Mouse (Mus musculus) hematopoietic stem cell, adult 5-6 weeks (primary cell): ENCODE measurements at regions not wholly inside any gene's neighbourhood (a gene's known extent, or its start where the extent isn't known, plus 50 kb on each side); places are given as distances from the start of the nearest gene placed in this dataset.
A peak's percentile ranks its signal among the peaks of the same experiment; 100 is the strongest.

Experiments used
- ATAC-seq, 2 experiments: fragments of 125-278 bp in 1 of 2; replicated peaks in 1 of 2; 2 replicates each; pipeline ENCODE4 v1.8.0; 2016 to 2017; ENCODE audit warnings: inconsistent platforms in 2 of 2, mild to moderate bottlenecking in 2 of 2, moderate number of reproducible peaks in 2 of 2, low read depth in 1 of 2, moderate TSS enrichment in 1 of 2; ENCODE audit not compliant: low FRiP score in 2 of 2, poor library complexity in 2 of 2, severe bottlenecking in 2 of 2, insufficient read depth in 1 of 2, low TSS enrichment in 1 of 2

DNA sequence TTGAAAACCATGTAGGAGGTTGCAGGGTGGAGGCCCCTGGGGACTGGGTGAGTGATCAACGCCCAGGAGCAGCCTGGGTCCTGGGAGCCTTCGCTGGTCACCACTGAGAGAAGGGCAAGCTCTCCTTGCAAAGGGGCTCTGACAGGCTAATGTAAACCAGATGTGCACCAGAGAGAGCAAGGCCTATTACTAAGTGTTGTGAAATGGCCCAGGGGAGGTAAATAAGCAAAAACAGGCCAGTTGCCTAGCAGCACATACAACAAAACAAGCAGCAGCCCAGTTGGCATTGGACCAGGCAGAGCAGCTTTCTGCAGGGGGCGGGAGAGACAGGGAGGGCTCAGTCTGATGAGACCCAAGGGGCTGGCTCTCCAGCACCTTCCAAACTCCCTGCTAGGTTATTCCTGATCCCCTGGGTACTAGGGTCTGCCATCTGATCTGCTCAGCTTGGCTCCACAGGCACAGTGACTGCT lies 239.5 kb upstream of the Fggy start:
- ATAC-seq = no peak

DNA sequence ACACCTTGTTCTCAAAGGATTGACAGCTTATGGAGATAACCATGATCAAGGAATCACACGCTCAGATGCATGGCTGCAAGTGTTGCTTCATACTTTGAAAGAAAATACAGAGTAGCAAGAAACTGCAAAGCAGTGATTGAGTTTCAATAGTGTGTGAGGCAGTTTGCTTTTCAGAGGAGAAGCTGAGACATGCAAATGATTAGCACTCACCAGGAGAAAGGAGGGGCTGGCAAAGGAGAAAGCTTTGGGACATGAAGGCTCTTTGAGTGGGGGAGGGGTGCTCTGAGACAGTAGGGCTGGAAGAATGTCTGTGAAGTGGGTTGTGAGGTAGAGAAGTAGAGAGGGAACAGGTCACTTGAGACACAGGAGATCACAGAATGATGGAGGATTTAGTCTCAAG lies 238.7 kb upstream of the Fggy start:
- ATAC-seq = no peak

DNA sequence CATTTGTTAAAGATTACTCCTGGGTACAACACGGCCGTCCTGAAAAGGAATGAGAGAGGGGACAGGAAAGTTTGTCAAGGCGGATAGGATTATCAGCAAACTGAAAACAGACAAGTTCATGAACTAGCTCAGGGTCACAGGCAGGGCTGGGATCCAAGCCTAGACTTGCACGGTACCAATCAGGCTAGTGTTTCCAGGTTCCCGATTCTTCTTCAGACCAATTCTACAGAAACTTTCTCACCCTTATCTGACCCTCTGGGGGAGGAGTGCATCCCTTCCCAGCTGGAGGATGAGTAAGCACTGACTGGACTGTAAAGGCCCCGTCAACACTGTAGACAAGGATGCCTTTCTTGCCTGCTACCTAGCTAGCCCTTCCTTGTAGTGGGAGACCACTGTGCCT lies 238.3 kb upstream of the Fggy start:
- no peak for ATAC-seq

GRCm38 (mm10) chr4:95325861-95326260 lies 231.4 kb upstream of the Fggy start:
- ATAC-seq = peak in 1 of 2 experiments; percentile 29; a peak in 1 of 4 replicates

DNA sequence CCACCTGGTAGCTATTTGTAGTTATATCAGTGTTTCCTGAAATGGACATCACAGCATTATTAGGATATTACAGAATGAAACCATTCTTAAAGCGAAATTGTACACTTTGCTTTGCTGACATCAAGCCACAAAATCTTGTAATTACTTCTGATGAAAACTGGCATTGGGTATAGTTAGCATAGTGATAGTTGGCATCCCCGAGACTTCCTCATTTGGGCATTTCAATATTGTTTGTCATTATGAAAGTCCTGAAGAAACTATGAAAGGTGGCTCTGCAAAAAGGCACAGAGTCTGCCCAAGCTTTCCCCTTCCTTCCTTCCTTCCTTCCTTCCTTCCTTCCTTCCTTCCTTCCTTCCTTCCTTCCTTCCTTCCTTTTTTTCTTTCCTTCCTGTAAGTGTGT lies 217.5 kb upstream of the Fggy start:
- peak; percentile 62 to 76; a peak in 3 of 4 replicates for ATAC-seq

- ATAC-seq = peak; percentile 29 to 42; a peak in 2 of 4 replicates
These were observed 216.4 kb upstream of the Fggy start for GRCm38 (mm10) chr4:95340926-95341325.

GRCm38 (mm10) chr4:95346722-95347197 lies 210.5 kb upstream of the Fggy start:
- no peak for ATAC-seq

DNA sequence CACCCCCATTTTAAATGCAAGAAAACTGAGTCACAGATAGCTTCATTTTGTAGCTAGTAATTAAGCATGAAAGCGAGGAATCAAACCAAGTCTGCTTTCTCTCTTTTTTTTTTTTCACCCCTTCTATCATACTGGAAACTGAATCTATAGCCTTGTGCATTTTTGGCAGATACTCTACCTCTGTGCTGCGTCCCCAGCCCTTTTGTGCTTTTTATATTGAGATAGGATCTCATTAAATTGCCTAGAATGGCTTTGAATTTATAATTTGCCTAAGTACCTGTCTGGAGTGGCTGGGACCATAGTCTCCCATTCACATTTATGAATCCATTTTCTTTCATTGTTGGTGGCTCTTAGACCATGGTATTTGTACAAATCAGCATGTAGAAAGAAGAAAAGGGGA lies 209.9 kb upstream of the Fggy start:
- no peak for ATAC-seq

DNA sequence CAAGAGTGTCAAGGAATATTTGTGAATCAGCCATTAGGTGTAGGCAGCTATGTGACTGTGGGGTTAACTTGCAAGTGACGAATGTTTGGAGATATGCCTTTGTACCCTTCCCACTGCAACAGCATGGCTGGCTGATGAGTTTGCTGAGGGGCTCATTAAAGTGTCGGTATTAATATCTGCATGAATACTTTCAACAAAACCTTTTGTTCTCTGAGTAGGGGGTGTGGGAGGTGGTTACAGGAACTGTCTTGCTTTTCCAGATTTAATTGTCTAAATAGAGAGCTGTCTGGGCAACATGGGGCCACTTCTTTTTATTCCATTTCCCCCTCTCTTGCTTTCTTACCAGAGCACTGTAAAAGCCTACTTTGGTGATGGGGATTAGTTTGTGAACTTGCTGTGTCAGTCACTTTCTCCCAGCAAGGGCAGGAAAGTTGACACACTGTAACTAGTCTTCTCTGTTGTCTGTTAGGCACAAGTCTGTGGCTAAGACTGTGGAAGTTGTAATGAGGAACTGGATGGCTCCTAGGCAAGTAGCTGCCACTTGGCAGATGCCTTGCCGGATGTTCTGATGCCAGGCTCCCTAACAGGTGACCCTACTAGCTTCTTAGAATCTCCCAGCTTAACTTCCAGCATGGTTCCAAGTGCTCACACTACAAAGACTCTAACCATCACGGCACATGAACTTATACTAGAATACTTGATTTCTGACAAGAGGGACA lies 208.7 kb upstream of the Fggy start:
- ATAC-seq = peak; percentile 84

- ATAC-seq = peak; percentile 87 to 90
These were observed 203.4 kb upstream of the Fggy start for GRCm38 (mm10) chr4:95353894-95354319.

DNA sequence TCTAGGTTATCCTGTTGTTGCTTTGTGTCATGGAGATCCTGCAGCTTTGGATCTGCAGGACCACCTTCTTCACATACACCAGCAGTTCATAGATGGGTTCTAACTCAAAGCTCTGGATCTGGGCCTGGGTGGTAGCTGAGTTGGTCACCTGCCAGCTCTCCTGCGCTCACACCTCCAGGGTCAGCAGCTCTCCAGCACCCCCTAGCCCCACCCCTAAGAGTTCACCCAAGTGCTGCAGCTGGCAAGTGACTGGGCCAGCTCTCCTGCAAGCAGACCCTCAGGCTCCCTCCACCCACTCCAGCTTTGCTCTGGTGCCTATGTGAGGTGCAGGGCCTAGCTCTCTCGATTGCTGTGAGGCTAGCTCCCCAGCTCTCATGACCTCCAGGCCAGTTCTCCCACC lies 198.6 kb upstream of the Fggy start:
- ATAC-seq = no peak

DNA sequence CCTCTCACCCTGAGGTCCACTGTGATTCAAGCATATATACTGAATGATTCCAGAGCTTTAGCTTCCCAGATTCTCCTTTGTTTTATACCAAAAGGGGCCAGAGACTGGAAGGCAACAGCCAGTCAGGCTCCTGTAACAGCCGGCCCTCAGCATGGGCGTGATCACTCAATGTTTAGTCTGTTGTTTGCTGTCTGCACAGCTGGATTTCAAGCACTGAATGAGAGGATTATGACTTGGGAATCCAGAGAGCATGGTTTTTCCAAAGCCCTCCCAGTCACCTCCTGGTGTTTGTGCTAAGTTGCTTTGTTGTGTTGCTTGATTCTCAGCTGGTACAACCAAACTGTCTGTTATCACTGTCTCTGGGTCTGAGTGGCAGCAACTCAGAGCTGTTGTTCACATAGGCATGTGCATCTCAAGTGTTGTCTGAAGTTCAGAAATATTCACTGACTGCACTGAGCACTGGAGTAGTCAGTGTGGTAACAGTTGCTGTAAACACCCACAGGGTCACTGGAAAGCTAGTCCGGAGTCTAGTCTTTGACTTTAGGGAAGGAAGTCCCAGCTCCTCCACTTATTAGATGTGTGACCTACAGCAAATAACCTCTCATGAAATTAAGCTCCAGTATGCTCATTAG lies 196.9 kb upstream of the Fggy start:
- ATAC-seq = no peak

GRCm38 (mm10) chr4:95364376-95365082 lies 192.8 kb upstream of the Fggy start:
- ATAC-seq = no peak

GRCm38 (mm10) chr4:95376386-95376785 lies 180.9 kb upstream of the Fggy start:
- no peak for ATAC-seq

GRCm38 (mm10) chr4:95377222-95378134 lies 179.8 kb upstream of the Fggy start:
- no peak for ATAC-seq

- no peak for ATAC-seq
These were observed 178.7 kb upstream of the Fggy start for GRCm38 (mm10) chr4:95378645-95379044.

- no peak for ATAC-seq
These were observed 174.0 kb upstream of the Fggy start for GRCm38 (mm10) chr4:95383216-95383892.
